Mouse (Mus musculus) telencephalon, adult 2 months (tissue): ENCODE measurements around the gene Cers4.
A peak's percentile ranks its signal among the peaks of the same experiment; 100 is the strongest.

Experiments
- DNase-seq: peaks from one replicate; pipeline ENCODE4 v3.0.0-alpha.2; 2011; ENCODE audit warnings: low read depth, low spot score

Gene Cers4

GRCm38 (mm10) chr8:4492851-4493685, at the start of gene Cers4:
Gene Cers4, plus strand, starts transcription at chr8:4493026.
- peak; percentile 67 for DNase-seq

GRCm38 (mm10) chr8:4458165-4458564, 34.7 kb upstream of the Cers4 start:
- no peak for DNase-seq

- DNase-seq, result no peak
Observed at GRCm38 (mm10) chr8:4463061-4463460, 29.8 kb upstream of the Cers4 start.

- no peak for DNase-seq
Observed at GRCm38 (mm10) chr8:4474419-4475187, 18.2 kb upstream of the Cers4 start.

DNA sequence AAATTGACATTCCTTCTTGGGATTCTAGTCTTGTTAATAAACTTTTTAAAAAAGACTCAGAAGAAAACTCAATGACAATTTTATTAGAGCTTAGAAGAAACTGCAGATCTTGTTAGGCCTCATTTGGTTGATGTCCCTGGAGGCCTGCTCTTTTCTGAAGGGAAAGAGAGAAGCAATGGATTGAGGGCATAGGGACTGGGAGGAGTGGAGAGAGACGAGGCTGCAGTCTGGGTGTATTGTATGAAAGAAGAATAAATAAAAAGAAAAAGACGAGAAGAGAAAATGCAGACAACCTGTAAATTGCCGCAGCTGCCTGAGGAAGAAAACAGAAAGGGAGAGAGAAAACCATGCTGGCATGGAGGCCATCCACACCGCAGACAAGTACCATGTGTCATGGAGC, 11.7 kb upstream of the Cers4 start:
- DNase-seq, result no peak

- no peak for DNase-seq
Observed at GRCm38 (mm10) chr8:4481586-4481985, 11.2 kb upstream of the Cers4 start.

DNA sequence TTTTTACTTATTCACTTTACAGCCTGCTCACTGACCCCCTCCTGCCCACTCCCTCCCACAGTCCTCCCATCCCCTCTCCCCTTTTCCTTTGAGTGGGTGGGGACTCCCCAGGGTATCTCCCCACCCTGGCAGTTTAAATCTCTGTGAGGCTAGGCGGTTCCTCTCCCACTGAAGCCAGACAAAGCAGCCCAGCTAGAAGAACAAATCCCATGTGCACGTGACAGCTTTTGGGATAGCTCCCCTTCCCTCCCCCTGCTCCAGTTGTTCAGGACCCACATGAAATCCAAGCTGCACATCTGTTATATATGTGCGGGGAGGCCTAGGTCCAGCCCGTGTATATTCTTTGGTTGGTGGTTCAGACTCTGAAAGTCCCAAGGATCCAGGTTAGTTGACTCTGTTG, 10.3 kb upstream of the Cers4 start:
- DNase-seq, result no peak

DNA sequence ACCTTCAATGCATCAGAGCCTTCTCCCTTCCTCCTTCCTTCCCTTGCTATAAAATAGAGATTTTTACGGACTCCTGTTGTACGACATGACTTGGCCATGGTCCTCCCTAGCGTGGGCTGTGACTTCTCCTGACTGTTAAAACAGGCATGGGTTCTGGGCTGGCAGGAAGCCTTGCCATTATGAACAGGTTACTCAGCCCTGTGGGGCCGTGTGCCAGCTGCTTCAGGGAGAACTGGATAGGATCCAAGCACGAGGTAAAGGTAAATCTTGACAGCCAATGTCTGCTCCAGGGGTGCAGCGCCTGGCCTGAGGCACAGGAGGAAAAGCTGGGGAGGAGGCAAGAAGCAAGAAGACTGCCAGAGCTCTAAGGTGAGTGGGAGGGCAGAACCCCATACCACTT, 9.5 kb upstream of the Cers4 start:
- no peak for DNase-seq

GRCm38 (mm10) chr8:4493686-4494440, 1.0 kb downstream of the Cers4 start:
- DNase-seq, result peak; percentile 64

- DNase-seq, result no peak
Observed at GRCm38 (mm10) chr8:4495976-4496375, 3.1 kb downstream of the Cers4 start.

GRCm38 (mm10) chr8:4497610-4498009, 4.8 kb downstream of the Cers4 start:
- no peak for DNase-seq

GRCm38 (mm10) chr8:4505364-4505763, 12.5 kb downstream of the Cers4 start:
- DNase-seq, result no peak

GRCm38 (mm10) chr8:4507527-4507926, 14.7 kb downstream of the Cers4 start:
- DNase-seq, result no peak

DNA sequence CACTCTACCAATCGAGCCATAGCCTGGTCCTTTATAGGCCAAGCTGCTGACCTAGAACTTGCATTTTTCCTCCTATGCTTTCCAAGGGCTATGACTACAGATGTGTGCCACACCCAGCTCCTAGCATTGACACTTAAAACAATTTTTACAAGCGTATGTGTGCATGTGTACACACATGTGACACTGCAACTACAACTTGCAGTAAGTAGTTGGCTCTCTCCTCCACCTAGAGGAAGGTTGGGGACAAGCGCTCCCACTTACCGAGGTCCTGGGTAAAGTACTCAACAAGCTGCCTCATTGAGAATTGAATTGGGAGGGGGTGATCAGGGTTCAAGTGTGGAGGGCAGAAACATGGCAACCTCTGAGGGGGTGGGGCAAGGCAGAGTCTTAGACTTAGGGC, 18.0 kb downstream of the Cers4 start:
- DNase-seq, result no peak

DNA sequence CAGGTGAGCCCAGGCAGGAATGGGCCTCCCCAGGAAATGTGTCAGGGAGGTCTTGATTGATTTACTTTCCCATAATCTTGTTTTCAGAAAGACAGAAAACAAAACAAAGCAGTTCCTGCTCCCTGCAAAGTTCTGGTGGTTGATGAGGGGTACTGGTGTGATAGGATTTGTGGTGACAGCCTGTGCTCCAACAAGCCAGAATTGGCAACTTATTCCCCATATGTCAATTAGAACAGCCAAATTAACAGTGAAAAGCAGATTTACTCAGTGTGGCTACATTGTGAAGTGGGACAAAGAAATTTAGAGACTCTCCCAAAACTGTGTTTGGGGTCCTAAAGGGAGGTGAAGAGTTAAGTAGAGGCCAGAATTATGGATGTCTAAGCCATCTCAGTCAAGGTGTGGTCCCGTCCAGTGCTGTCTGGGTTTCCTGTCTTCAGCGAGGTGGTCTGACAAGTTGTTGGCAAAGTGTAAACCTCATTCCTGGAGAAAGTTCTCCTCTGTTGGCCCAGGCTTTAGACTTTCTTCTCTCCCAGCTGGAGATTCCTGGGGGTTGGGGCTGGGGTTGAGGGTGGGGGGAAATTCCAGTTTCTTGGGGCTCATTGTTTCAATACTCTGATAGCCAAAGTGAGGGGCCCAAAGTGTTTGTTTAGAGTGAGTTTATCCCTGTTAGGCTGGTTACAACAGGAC, 18.7 kb downstream of the Cers4 start:
- no peak for DNase-seq

GRCm38 (mm10) chr8:4512116-4512495, 19.3 kb downstream of the Cers4 start:
- no peak for DNase-seq

GRCm38 (mm10) chr8:4516162-4516561, 23.3 kb downstream of the Cers4 start:
- DNase-seq, result no peak

GRCm38 (mm10) chr8:4521472-4521871, 28.6 kb downstream of the Cers4 start:
- no peak for DNase-seq

GRCm38 (mm10) chr8:4523525-4523924, 30.7 kb downstream of the Cers4 start:
- DNase-seq, result no peak
